Mouse (Mus musculus) left cerebral cortex, postnatal 14 days (tissue): ENCODE data around the gene Ift20. TPM values are rescaled to one million over a fixed set of nuclear protein-coding genes. Genes with fewer than 3 reads are reported as not detected.
"Not testable (repeated sequence)": the region's sequence is repeated elsewhere in the genome, so short reads cannot be mapped to it uniquely, and the experiment has no call there.

Experiments
- DNase-seq, 2 experiments: peaks; one replicate each; pipeline ENCODE4 v3.0.0; 2021 to 2022; ENCODE audit warnings: low spot score in 2 of 2, mixed read lengths in 1 of 2
- intact Hi-C: fragments of 180-260 bp; cut with DNase I; formaldehyde crosslinking; loops from one replicate; pipeline ENCODE4 v1.15.1; 2025
- total RNA-seq, 2 experiments: library from RNA; stranded (reverse); gene quantifications; 2 replicates each; pipeline ENCODE4 v1.2.3; 2021

Gene Ift20
- total RNA-seq, 2 experiments from 2014 or later, result 83.0 to 87.6 TPM

GRCm38 (mm10) chr11:78518931-78519330 is 17.2 kb upstream of the Ift20 start:
- intact Hi-C loops, result no loop called here
- no peak for DNase-seq

GRCm38 (mm10) chr11:78521880-78522279 is 14.3 kb upstream of the Ift20 start:
- intact Hi-C loops, result no loop called here
- DNase-seq, result no peak

- intact Hi-C loops, result no loop called here
- DNase-seq, result no peak
Measured at GRCm38 (mm10) chr11:78522481-78522997, 13.6 kb upstream of the Ift20 start.

GRCm38 (mm10) chr11:78523241-78523955 is 12.8 kb upstream of the Ift20 start:
- intact Hi-C loops, result no loop called here
- no peak for DNase-seq

- no peak for DNase-seq
- intact Hi-C loops, result no loop called here
Measured at GRCm38 (mm10) chr11:78524838-78525237, 11.3 kb upstream of the Ift20 start.

GRCm38 (mm10) chr11:78528714-78529113 is 7.4 kb upstream of the Ift20 start:
- DNase-seq, result no peak
- intact Hi-C loops, result no loop called here

GRCm38 (mm10) chr11:78530001-78530400 is 6.2 kb upstream of the Ift20 start:
- intact Hi-C loops, result no loop called here
- no peak for DNase-seq

- DNase-seq, result no peak
- intact Hi-C loops, result no loop called here
Measured at GRCm38 (mm10) chr11:78531046-78531445, 5.1 kb upstream of the Ift20 start.

- intact Hi-C loops, DNase-seq: not testable (repeated sequence)
Measured at GRCm38 (mm10) chr11:78531515-78531914, 4.6 kb upstream of the Ift20 start.

GRCm38 (mm10) chr11:78534516-78534915 is 1.6 kb upstream of the Ift20 start:
- no peak for DNase-seq
- intact Hi-C loops, result no loop called here

- intact Hi-C loops, result no loop called here
- peak in 1 of 2 experiments; percentile 51 for DNase-seq
Measured at GRCm38 (mm10) chr11:78535376-78536079, 633 bp upstream of the Ift20 start.

- intact Hi-C loops, result no loop called here
- DNase-seq, result no peak
Measured at GRCm38 (mm10) chr11:78536690-78537084, 526 bp downstream of the Ift20 start.

GRCm38 (mm10) chr11:78540358-78540757 is 4.2 kb downstream of the Ift20 start:
- DNase-seq, result no peak
- intact Hi-C loops, result no loop called here

GRCm38 (mm10) chr11:78544449-78545111 is 8.4 kb downstream of the Ift20 start:
- DNase-seq, result no peak

GRCm38 (mm10) chr11:78545181-78545580 is 9.0 kb downstream of the Ift20 start:
- intact Hi-C loops, result no loop called here
- no peak for DNase-seq

More at GRCm38 (mm10) chr11:78544449-78545111, 8.4 kb downstream of the Ift20 start:
- intact Hi-C loops, result no loop called here

GRCm38 (mm10) chr11:78547718-78548460 is 11.7 kb downstream of the Ift20 start:
- no peak for DNase-seq
- intact Hi-C loops, result no loop called here

GRCm38 (mm10) chr11:78549491-78549987 is 13.4 kb downstream of the Ift20 start:
- DNase-seq, result no peak
- intact Hi-C loops, result no loop called here

GRCm38 (mm10) chr11:78550168-78551058 is 14.3 kb downstream of the Ift20 start, which contains the start of gene Tmem97:
Tmem97 (minus strand) TSS chr11:78550777.
- intact Hi-C loops, result no loop called here

More at GRCm38 (mm10) chr11:78550168-78551058, 14.3 kb downstream of the Ift20 start, which contains the start of gene Tmem97:
- DNase-seq, result peak; percentile 97 to 99
